Mouse (Mus musculus) heart, embryonic 12.5 days (tissue): Measurements from ENCODE around the gene Gjc1. TPM values are rescaled to one million over a fixed set of nuclear protein-coding genes. Genes with fewer than 3 reads are reported as not detected.
A peak's percentile ranks its signal among the peaks of the same experiment; 100 is the strongest.

Source experiments
- ATAC-seq: fragments of 200-750 bp; cut with Nextera tagmentation; 2 replicates; pipeline ENCODE4 v1.8.0; 2017; ENCODE audit warnings: moderate TSS enrichment, moderate library complexity; ENCODE audit not compliant: insufficient number of reproducible peaks, low FRiP score
- H3K27ac ChIP-seq: fragments of 300-500 bp; sonication (generic); 2 replicates; pipeline ENCODE4 v1.5.1; 2016; ENCODE audit warnings: mild to moderate bottlenecking, moderate library complexity; ENCODE audit not compliant: poor library complexity, severe bottlenecking
- H3K27me3 ChIP-seq: fragments of 300-500 bp; sonication (generic); replicated peaks from 2 replicates; pipeline ENCODE4 v1.6.1; 2016; ENCODE audit warnings: mild to moderate bottlenecking, moderate library complexity
- H3K36me3 ChIP-seq: fragments of 300-500 bp; sonication (generic); 2 replicates; pipeline ENCODE4 v1.6.1; 2016; ENCODE audit warnings: mild to moderate bottlenecking, moderate library complexity
- H3K4me1 ChIP-seq: fragments of 300-500 bp; sonication (generic); replicated peaks from 2 replicates; pipeline ENCODE4 v1.6.1; 2016; ENCODE audit warnings: mild to moderate bottlenecking
- H3K4me2 ChIP-seq: fragments of 300-500 bp; sonication (generic); 2 replicates; pipeline ENCODE4 v1.6.1; 2016; ENCODE audit warnings: mild to moderate bottlenecking, moderate library complexity
- H3K4me3 ChIP-seq: fragments of 300-500 bp; sonication (generic); 2 replicates; pipeline ENCODE4 v1.5.1; 2016; ENCODE audit warnings: mild to moderate bottlenecking
- H3K9ac ChIP-seq: fragments of 300-500 bp; sonication (generic); 2 replicates; pipeline ENCODE4 v1.6.1; 2016; ENCODE audit warnings: mild to moderate bottlenecking, moderate library complexity
- H3K9me3 ChIP-seq: fragments of 300-500 bp; sonication (generic); replicated peaks from 2 replicates; pipeline ENCODE4 v1.6.1; 2016; ENCODE audit warnings: mild to moderate bottlenecking, moderate library complexity
- WGBS: fragments of 180-500 bp; shearing (Covaris S2); methylation state at CpG from one replicate; pipeline ENCODE4 v1.1.7; 2016; 5-methylcytosine and 5-hydroxymethylcytosine counted together
- polyA plus RNA-seq: library from polyadenylated mRNA; unstranded; fragments of >200 nt; fragmentation: Nextera tagmentation; extraction: Ambion mirVana; gene quantifications from 2 replicates; pipeline ENCODE4 v1.2.1, GENCODE M21; 2016

The Gjc1 gene
- polyA plus RNA-seq, 1 experiment from 2014 or later: 72.1 TPM

DNA sequence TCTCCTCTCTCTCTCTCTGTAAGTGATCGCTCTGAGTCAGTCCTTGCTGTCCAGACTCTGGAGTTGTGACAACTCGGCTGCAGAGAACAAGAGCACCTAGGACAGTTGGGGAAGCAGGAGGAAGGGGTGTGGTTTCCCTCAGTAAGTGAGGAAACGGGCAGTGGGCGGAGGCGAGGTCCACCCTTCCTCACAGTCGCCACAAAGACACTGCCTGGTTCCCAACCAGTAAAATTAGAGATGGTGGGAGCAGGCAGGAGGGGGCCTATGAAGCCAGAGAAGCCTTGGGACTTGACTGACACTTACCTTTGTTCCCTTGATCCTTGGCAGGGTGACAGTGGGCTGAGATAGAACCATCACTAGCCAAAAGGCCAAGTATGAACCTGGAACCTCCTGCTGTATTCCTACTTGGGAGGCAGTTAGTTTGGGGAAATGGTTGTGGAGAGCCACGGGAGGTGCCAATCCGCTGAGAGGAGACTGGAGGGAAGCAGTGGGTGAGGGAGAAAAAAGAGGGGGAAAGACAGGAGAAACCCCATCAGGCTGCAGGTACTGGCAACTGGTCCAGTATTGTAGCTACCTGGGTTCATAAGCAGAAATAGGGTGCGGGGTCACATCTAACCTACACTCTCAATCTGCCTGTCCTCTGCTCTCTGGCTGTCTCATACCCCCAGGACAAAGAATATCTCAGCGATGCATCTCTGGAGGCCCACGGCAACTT lies 39.1 kb downstream of the Gjc1 start:
- H3K4me1 ChIP-seq: peaks cover 71% of the 10 kb centered on the region

DNA sequence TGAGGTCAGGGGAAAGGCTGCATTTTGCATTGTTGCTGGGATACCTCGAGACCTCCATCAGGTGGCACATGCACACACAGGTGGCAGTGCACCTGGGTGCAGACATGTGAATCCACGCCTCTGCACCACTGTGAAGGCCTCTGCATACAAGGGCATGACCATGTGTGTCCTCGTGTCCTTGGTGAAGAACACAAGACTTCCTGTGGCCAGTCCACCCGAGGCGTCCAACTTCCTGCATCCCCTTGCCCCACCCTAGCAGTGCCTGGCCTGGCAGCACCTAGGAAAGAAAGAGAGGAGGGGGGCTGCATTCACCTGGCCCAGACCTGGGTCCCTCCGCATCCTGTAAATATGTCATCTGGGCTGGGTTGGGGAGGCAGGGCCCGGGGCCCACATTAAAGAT lies 39.7 kb downstream of the Gjc1 start:
- Histone ChIP-seq H3K36me3 (peaks cover 6% of the 10 kb centered on the region; the same call in 1 of the 2 replicates), H3K4me3 (no peak overlapping the region), H3K4me1 (peaks cover 73% of the 10 kb centered on the region), H3K4me2 (peak overlapping the region; percentile 50; the same call in 1 of the 2 replicates), H3K9me3 (no peaks in the 10 kb centered on the region), H3K9ac (peak overlapping the region; percentile 23; the same call in 1 of the 2 replicates), H3K27ac (peak overlapping the region; percentile 30; the same call in 1 of the 2 replicates), H3K27me3 (no peaks in the 10 kb centered on the region)
- ATAC-seq: no peak
- WGBS: 56% methylated on average over 7 of the region's 7 CpGs

More for the DNA sequence above, 39.1 kb downstream of the Gjc1 start:
- Histone ChIP-seq H3K27ac (peak overlapping the region; percentile 30; the same call in 1 of the 2 replicates), H3K27me3 (no peaks in the 10 kb centered on the region), H3K36me3 (peaks cover 6% of the 10 kb centered on the region; the same call in 1 of the 2 replicates), H3K9me3 (no peaks in the 10 kb centered on the region), H3K4me3 (no peak overlapping the region), H3K4me2 (peak overlapping the region; percentile 50), H3K9ac (peak overlapping the region; percentile 40)
- ATAC-seq: no peak
- WGBS: 39% methylated on average over 11 of the region's 11 CpGs

DNA sequence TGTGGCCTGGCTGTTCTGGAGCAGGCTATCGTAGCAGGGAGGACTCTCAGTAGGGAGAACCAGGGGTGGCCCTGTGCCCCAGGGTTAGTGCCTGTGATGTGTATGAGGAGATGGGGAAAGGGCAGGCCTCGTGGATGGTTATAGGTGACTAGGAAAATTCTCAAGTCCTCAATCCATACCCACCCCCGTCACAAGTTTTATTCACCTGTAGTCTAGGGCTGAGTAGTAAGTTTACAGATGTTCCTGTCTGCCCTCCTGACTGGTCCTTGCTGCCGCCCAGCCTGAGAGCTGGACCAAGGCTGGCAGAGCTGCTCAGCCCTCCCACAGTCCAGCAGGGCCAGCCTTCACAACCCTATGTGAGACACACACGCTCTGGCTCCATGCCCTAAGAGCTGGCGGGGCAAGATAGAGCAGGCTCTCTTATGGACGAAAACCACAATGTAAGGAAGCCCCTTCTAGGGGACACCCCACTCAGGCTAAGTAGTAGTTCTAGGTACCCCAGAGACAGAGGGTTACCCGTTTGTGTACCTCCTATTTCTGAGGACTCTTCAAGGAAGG lies 40.3 kb downstream of the Gjc1 start:
- no peak for ATAC-seq
- Histone ChIP-seq H3K36me3 (peaks cover 6% of the 10 kb centered on the region; the same call in 1 of the 2 replicates), H3K4me2 (no peak overlapping the region), H3K4me1 (peaks cover 67% of the 10 kb centered on the region), H3K4me3 (no peak overlapping the region), H3K9me3 (no peaks in the 10 kb centered on the region), H3K27me3 (no peaks in the 10 kb centered on the region), H3K9ac (0 out of 2 replicates have a peak overlapping the region, but pooled peaks have one; percentile 33), H3K27ac (no peak overlapping the region)
- 77% methylated on average over 8 of the region's 8 CpGs for WGBS

DNA sequence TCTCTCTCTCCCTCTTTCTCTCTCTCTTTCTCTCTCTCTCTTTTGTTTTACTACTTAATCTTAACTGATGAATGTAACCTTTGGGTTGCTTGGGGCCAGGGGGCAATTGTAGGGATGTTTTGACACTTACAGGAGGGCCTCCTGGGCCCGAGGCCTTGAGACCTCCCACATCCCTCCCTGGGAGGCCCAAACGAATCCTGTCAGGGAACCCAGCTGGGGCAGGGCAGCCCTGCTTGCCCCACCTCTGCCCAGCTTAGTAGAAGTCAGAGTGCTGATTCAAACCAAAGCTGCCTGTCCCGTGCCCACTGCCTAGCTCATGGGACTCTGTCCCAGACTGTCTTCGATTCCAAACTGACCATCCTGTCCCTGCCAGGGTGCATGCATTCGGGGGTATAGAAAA lies 40.9 kb downstream of the Gjc1 start:
- ATAC-seq: no peak
- Histone ChIP-seq H3K36me3 (peaks cover 6% of the 10 kb centered on the region; the same call in 1 of the 2 replicates), H3K4me1 (peaks cover 61% of the 10 kb centered on the region), H3K9me3 (no peaks in the 10 kb centered on the region), H3K27me3 (no peaks in the 10 kb centered on the region), H3K4me2 (no peak overlapping the region), H3K9ac (0 out of 2 replicates have a peak overlapping the region, but pooled peaks have one; percentile 33), H3K27ac (no peak overlapping the region), H3K4me3 (no peak overlapping the region)
- 46% methylated on average over 5 of the region's 5 CpGs for WGBS

DNA sequence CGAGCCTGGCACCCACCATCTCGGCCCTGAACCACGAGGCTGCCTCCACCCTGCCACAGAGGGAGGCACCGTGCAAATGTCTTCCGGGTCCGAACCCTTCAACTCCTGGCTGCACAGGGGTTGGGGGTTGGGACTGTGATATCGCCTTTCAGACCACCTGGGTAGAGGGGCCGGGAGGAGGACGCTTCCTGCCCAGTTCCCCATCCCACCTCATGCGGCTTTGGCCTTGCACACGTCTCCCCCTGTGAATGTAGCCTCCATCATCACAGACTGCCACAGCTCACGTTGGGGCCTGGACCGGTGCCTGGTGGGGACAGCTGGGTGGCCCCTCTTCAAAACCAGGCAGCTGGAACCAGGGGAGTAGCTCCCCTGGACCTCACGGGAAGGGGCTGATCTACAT lies 41.3 kb downstream of the Gjc1 start:
- H3K4me1 ChIP-seq: peaks cover 57% of the 10 kb centered on the region
- no peak for ATAC-seq

DNA sequence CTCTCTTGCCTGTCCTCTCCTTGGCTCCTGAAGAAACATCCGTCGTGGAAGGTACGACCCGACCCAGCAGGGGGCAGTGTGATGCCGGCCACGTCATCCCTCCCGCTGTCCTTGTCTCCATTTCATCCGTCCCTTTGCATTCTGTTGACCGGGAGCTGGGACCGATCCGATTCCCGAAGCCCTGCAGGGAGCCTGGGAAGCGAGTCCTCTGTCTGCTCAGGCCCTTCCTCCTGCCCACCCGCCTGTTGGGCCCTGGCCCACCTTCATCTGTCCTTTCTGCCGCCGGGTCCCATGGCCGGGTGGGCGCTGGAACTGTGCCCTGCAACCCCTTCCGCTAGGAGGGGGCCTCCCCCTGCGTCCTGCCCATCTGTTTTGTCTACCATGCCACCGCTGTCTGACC lies 41.9 kb downstream of the Gjc1 start:
- Histone ChIP-seq H3K4me3 (peak overlapping the region; percentile 32), H3K36me3 (peaks cover 6% of the 10 kb centered on the region; the same call in 1 of the 2 replicates), H3K9me3 (no peaks in the 10 kb centered on the region), H3K9ac (peak overlapping the region; percentile 62), H3K4me2 (peak overlapping the region; percentile 65), H3K4me1 (peaks cover 51% of the 10 kb centered on the region), H3K27me3 (peaks cover 7% of the 10 kb centered on the region; the same call in 1 of the 2 replicates), H3K27ac (no peak overlapping the region)
- WGBS: 29% methylated on average over 21 of the region's 21 CpGs
- peak; percentile 8; the same call in 1 of the 2 replicates for ATAC-seq

More for the DNA sequence above, 41.3 kb downstream of the Gjc1 start:
- no peaks in the 10 kb centered on the region for H3K9me3 ChIP-seq
- H3K36me3 ChIP-seq: peaks cover 6% of the 10 kb centered on the region; the same call in 1 of the 2 replicates
- H3K4me2 ChIP-seq: peak overlapping the region; percentile 65
- peak overlapping the region; percentile 62 for H3K9ac ChIP-seq
- H3K4me3 ChIP-seq: peak overlapping the region; percentile 32; the same call in 1 of the 2 replicates
- 31% methylated on average over 14 of the region's 14 CpGs for WGBS
- H3K27ac ChIP-seq: no peak overlapping the region
- 0 out of 2 replicates have a peak, but pooled peaks cover 3% of the 10 kb centered on the region for H3K27me3 ChIP-seq

DNA sequence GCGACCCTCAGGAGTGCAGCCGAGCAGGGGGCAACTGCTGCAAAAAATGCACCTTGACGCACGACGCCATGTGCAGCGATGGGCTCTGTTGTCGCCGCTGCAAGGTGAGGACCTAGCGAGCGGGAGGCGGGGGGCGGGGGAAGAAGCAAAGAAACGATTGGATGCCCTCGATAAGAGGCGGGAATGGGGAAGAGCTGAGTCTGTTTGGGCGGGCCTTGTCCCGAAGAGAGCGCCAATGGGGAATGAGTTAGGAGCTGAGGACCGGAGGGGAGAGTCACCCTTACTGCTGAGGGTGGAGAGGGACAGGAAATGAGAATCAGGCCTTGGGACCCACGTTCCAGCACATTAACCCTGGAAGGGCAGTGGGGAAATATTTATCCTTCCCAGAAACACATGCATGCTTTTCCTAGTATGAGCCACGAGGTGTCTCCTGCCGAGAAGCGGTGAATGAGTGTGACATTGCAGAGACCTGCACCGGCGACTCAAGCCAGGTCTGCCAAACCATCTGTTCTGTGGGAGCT lies 44.8 kb downstream of the Gjc1 start:
- Histone ChIP-seq H3K27ac (peak overlapping the region; percentile 58; the same call in 1 of the 2 replicates), H3K27me3 (peaks cover 23% of the 10 kb centered on the region), H3K9ac (peak overlapping the region; percentile 70), H3K4me3 (peak overlapping the region; percentile 63), H3K36me3 (peaks cover 6% of the 10 kb centered on the region; the same call in 1 of the 2 replicates), H3K9me3 (no peaks in the 10 kb centered on the region), H3K4me2 (peak overlapping the region; percentile 97), H3K4me1 (peaks cover 52% of the 10 kb centered on the region)
- 2% methylated on average over 25 of the region's 25 CpGs for WGBS
- ATAC-seq: peak; percentile 75

DNA sequence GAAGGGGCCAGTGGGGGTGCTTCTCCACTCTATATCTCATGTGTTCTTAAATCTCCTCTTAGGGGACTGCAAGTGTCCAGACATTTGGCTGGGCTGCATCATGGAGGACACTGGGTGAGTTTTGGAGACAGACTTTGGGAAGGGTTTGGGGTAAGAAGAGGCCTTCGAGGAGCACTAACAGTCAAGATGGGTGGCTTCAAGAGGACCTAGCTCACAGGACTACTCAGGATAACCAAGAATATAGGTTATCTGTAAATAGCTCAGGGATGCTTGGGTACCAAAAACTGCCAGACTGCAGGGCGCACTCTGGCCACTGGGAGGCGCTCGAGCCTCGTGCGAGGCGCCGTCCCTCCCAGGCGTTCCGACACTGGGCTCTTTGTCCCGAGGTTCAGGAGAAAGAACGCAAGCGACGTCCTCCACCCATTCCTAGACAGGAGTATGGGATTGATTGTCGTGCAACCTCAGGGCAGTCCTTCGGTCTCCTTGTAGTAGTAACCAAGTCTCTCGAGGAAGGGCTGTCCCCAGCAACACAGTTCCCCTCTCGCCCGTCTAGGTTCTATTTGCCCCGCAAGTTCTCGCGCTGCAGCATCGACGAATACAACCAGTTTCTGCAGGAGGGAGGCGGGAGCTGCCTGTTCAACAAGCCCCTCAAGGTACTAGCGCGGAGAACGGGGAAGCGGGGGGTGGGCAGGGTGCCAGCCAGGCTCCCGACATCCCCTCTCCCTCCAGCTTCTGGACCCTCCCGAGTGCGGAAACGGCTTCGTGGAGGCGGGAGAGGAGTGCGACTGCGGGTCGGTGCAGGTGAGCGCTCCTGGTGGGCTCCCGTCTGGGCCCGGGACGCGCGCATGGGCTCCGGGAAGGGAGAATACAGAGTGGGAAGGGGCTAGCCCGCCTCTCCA lies 45.5 kb downstream of the Gjc1 start:
- under 1% methylated on average over 46 of the region's 46 CpGs for WGBS
- peak overlapping the region; percentile 97 for H3K4me2 ChIP-seq
- peak; percentile 9 for ATAC-seq
- no peaks in the 10 kb centered on the region for H3K9me3 ChIP-seq
- H3K4me1 ChIP-seq: peaks cover 46% of the 10 kb centered on the region
- H3K36me3 ChIP-seq: peaks cover 6% of the 10 kb centered on the region; the same call in 1 of the 2 replicates
- peak overlapping the region; percentile 63 for H3K4me3 ChIP-seq
- H3K9ac ChIP-seq: peak overlapping the region; percentile 70
- H3K27me3 ChIP-seq: peaks cover 23% of the 10 kb centered on the region
- H3K27ac ChIP-seq: peak overlapping the region; percentile 58

DNA sequence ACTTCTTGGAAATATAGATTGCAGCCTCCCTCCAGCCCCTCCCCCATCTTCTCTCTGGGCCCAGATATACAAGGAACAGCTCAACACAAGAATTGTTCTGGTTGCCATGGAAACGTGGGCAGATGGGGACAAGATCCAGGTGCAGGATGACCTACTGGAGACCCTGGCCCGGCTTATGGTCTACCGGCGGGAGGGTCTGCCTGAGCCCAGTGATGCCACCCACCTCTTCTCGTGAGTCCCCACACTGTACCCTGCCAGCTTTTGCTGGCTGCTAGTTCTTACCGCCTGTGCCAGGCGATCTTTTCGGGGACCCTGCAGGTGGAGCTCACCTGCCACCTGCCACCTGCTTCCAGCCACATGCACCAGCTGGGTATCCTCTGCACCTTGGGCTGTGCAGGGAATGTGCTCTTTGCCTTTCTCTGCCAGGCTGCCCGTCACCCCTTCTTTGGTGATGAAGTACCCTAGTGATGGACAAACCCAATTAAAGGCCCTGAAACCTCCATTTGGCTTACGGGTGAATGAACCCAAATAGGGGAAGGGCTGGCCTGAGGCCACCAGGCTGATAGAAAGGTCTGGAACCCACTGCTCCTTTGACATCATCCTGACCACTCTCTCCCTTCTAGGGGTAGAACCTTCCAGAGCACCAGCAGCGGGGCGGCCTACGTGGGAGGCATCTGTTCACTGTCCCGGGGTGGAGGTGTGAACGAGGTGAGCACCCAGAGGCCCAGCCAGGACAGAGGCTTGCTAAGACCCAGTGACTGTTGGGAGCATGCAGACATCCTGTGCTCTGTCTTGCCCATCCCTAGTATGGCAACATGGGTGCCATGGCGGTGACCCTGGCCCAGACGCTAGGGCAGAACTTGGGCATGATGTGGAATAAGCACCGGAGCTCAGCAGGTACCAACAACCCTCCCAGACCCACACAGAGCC lies 46.5 kb downstream of the Gjc1 start:
- H3K9ac ChIP-seq: no peak overlapping the region
- H3K4me3 ChIP-seq: no peak overlapping the region
- no peak overlapping the region for H3K27ac ChIP-seq
- peaks cover 37% of the 10 kb centered on the region for H3K4me1 ChIP-seq
- no peak for ATAC-seq
- H3K4me2 ChIP-seq: no peak overlapping the region
- peaks cover 23% of the 10 kb centered on the region for H3K27me3 ChIP-seq
- WGBS: 73% methylated on average over 18 of the region's 18 CpGs
- H3K36me3 ChIP-seq: peaks cover 6% of the 10 kb centered on the region; the same call in 1 of the 2 replicates
- H3K9me3 ChIP-seq: no peaks in the 10 kb centered on the region
